Mouse (Mus musculus): ENCODE results near the gene Ovca2.

The Ovca2 gene

DNA sequence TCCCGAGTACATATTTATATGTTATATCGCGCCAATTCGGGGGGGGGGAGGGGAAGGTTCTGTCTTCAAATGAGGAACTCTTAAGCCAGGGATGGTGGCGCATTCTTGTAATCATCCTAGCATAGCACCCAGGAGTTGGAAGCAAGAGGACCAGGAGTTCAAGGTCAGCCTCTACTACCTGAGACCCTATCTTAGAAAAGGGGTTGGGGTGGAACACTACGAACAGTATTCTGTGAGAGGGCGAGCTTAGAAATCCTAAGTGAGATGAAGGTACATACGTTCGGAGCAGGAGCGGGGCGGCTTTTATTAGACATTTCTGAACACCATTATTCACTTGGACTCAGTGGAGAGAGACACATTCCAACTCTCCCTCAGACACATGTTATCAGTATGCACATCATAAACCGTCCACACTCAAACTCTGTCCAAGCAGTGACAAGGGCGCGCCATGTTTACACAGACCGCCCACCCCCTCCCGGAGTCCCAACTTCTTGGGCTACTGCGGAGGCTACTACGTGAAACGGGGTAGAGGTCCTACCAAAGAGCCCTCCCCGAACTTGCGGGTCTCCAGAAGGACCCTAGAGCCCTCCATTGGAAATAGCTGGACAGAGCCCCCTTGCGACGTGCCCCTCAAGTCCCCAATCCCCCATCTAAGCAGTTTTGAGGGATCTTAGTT, 9.1 kb downstream of the Ovca2 start, which contains the start of gene Hic1:
Hic1 (minus strand) TSS at position 115 of the 676 bp plus-strand sequence.
- peak; percentile 66 for DNase-seq

DNA sequence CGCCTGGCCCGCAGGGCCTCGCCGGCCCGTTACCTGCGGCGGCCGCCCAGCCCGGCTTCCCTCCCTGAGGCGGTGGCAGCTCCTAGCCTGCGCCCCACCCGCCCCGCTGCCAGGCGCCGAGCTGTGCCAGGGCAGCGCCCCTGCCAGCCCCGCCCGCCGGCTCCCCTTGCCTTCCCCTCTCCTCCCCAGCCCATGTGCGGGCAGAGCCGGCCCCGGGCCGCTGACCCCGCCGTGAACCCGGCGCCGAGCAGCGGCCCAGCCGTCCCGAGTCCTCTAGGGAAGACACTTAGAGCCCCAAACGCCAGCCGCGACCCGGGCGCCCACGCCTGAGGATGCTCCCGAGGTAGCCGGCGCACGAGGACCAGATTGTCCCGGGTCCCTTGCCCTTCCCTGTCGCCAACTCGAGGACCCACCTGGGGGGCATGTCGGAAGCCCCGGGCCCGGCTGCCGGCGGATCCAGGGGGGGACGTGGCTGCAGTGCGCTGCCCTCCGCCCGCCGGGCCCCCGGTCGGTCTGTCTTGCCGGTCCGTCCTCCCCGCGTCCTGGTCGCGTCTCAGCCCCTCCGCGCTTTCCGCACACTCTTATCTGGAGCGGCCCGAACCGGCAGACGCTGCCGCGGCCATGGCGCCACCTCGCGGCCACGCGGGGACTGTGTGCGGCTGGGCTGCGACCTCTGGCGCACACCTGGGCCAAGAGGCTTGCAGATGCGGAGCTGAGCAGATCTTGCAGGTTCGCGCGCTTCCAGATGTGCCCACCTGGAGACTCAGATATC, 9.9 kb downstream of the Ovca2 start:
- peak; percentile 81 for DNase-seq

DNA sequence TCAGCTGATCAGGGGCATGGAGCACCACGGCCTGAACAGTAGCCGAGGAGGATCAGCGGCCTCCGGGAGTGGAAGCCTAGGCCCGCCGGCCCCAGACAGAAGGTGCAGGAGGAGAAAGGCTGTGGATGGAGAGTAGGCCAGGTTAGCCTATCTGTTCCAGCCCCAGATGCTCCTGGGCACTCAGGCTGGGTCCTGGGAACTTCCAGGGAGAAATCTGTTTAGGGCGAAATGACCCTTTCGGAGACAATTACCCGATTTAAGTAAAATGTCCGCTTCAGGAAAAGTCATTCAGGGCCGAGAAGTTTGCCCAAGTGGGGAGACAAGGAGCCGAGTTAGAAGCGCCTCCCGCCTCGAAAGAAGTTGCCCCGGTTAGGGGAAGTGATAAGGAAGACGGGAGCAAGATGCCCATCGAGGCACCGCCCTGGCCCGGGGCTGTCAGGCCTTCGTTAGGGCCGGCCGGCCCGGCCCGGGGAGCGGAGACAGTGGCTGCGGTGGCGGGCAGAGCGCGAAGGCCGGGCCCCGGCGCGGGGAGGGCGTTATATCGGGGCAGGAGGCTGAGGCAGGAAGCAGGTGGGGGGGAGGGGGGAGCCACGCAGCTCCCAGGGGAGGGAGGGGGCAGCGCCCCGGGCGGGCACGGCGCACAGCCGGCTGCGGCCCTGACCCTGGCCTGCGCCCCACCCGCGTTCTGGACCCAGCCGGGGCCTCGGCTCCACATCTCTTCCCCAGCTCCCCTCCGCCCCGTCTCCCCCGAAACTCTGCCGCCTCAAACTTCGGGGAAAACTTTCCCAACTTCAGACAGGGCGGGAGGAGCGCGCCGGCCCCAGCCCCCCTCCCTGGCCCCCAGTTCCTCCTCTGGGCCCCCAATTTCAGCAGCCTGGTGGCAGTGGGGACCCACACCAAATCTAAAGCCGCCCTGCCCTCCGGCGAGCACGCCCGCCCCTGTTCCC, 10.7 kb downstream of the Ovca2 start:
- DNase-seq, result no peak

DNA sequence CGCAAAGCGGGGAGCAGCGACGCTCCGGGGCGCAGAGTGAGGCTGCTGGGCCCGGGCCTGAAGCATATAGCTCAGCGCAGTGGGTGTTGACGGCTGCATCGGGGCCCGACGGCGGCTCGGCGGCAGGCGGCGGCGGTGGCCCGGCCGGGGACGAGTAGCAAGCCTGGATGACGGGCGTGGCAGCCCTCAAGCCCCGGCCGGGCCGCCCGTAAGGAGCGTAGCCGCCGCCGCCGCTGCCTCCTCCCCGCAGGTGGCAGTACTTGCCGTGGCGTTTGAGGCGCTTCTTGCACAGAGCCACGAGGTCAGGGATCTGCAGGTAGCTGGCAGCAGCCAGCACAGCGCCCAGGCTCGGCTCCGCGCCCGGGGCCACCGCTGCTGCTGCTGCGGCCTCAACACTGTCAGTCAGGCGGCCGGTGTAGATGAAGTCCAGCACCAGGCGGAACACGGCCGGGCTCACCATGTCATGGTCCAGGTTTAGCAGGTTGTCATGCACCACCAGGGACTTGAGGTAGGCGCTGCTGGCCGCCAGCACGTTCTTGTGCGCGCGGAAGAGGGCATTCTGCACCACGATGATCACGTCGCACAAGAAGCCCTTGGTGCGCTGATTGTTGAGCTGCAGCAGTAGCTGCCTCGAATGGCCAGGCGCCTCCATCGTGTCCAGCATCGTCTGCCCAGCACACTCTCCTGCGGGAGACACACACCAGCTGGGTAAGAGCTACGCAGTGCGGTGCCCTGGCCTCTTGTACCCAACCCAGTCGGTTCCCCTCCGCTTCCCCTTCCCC, 11.6 kb downstream of the Ovca2 start:
- no peak for DNase-seq

DNA sequence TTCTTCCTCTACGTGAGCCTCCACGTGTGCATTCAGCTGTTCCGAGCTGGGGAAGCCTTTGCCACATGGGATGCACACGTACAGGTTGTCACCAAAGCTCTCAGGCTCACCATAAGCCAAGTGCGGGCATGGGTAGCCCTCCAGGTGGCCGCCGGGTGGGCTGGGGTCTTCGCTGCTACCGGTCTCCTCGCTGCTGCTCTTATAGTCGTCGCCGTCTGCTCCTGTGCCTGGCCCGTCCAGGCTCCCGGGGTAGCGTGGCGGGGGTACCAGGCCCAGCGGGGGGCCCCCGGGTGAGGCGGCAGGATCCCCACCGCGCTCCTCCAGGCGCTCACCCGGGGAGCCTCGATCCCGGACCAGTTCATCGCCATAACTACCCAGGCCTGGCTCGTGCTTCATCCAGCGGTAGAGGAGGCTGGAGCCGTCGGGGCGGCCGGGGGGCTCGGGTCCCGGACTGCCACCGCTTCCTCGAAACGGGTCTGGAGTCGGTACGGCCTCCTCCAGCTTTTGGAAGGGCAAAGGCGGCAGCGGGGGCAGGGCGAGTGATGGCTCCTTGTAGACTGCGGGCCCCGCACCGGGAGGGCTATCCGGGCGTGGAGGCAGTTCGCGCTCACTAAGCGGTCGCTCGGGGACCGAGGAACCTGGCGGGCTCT, 12.3 kb downstream of the Ovca2 start:
- no peak for DNase-seq

DNA sequence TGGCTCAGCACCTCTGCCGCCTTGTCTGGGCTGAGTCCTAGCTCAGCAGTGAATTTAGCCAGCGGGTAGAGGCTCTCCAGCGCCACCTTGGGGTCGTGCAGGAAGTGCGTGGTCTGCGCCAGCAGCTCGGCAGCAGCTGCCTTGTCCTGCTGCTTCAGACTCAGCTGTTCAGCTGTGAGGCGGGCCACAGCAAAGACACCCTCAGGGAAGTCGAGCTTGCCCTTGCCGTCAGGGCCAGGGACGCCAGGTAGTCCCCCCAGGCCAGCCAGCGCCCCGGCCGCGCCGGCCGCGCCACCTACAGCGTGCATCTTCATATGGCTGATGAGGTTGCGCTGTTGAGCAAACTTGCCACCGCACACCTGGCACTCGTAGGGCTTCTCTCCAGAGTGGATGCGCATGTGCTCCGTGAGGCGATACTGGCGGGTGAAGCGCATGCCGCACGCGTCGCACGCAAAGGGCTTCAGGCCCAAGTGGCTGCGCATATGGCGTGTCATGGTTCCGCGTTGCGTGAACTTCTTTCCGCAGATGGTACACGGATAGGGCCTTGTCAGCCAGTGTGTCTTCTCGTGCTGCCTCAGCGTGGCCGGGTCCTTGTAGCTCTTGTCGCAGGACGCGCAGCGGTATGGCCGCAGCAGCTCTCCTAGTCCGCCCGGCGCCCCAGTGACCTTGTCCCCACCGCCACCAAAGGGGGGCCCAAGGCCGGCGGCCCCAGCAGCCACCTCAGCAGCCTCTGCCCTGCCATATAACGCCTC, 13.0 kb downstream of the Ovca2 start:
- DNase-seq, result no peak

DNA sequence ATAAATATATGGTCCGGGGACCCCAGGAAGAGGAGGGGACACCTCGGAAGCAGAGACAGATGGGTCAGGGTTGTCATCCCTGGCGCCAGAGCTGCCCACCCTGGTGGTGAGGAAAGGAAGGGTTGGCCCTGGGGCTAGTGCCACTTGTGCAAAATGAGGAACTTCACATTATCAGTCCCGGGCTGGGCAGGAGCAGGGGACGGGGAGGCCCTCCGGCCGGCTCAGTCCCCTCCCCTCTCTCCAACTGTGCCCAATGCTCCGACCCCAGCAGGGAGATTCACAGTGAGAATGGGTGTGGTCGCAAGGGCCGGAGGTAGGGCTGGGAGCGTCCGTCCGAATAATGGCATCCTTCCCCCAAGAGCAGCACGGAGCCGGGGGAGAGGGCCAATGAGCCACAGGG, 13.9 kb downstream of the Ovca2 start:
- DNase-seq, result no peak

DNA sequence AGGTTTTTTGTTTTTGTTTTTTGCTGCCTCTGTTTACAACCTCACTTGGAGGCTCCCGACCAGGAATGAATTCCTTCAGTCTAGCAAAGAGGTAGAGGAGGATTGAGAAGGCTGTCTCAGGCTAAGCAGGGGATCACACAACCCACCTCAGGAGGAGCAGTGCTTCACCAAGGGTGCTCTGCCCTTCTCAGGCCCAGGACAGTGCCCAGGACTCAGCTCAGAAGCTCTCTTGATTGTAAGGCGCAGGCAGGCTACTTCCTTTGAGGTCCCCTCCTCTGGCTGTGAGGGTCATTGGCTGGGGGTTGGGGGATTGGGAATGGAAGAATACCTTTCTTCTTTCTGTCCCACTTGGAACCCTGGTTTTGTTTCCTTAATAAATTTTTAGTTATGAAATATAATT, 14.6 kb downstream of the Ovca2 start:
- no peak for DNase-seq

DNA sequence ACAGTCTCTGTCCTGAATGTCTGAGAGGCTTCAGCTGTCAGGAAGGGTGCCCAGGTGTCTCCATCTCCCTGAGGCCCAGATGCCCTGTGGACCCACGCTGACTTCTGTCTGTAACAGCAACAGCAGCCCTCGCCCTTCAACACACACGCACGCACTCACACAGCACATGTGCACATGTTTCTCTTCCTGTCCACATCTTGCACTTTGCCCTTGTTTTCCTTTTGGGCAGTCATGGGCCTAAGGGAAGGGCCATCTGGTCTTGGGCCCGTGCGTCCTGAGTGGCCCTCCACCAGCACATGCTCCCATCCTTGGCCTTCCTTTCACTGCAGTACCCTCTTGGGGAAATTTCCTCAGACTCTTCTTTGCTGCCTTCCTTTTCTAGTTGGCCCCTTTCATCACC, 15.3 kb downstream of the Ovca2 start:
- no peak for DNase-seq

DNA sequence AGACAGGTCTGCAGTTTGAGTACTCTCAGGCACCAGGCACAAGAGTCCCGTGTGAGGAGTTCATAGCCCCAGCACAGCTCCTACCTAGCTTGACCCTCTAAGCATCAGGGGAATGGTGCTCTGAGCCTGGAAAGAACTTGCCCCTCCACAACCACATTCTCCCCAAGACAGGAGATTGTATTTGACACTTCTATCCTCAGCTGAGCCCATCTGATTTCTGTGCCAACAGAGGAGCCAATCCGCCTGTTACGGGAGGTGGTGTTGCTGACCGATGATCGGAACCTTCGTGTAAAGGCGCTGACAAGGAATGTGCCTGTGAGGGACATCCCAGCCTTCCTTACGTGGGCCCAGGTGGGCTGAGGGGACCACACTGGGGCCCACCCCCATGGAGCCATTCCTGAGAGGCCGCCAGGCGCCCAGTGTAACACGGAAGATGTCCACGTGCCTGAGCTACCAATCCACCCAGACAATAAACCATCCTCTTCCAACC, 16.0 kb downstream of the Ovca2 start:
- no peak for DNase-seq

DNA sequence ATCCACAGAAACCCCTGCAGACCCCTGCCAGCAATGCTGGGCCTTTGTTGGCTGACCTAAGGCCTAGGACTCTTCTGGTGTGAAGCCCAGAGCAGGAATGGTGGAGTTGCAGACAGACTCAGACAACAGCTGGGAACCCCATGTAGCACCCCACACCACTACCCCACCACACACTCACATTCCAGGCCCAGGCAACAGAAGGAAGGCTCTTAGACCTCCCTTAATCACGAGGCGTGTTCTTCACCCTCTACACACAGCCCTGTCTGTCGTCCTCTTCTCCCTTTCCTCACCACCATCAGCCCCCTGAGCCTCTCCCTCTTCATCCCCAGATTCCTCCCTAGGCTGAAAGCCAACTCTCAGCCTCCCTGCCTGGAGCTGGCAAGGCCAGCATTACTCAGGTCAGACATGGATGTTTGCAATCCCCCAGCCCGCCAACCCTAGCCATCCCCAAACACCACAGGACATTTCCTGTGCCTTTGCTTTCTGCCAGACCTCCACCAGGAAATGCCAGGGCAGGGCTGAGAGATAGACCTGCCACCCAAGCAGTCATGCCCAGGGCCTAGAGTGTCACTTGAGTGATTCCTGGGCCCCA, 17.1 kb downstream of the Ovca2 start:
- no peak for DNase-seq

DNA sequence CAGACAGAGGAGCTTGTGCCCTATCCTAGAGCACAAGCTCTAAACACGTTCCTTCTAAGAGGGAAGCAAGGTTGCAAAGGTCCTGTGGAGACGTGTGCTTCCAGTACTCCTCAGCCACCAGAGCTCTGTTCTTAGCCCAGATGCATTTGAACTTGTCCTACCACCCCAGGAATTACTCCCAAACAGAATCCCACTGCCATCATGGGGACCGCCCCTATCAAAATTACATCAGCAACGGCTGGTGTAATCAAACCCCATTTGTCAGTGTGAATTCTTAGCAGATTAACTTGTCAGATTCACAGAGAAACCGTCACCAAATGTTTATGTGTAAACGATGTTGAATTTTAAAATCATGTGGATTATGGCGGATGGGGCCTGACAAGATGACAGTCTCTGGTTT, 17.7 kb downstream of the Ovca2 start:
- no peak for DNase-seq

DNA sequence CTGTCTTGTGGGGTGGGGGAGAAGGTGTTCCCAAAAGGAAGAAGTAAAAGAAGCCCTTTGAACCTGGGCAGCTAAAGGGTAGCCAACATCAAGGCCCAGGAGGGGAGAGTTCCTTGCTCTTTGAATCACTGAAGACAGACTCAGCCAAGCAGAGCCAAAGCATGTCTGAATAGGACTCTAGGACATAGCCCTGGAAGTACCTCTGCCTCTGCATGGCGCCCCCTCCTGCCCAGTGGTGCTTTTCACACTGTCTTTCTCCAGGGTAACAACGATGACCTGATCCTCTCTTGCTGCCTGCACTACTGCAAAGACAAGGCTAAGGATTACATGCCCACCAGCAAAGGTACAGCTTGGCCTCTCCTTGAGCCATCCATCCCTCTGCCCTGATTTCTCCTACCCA, 19.1 kb downstream of the Ovca2 start:
- DNase-seq, result no peak

DNA sequence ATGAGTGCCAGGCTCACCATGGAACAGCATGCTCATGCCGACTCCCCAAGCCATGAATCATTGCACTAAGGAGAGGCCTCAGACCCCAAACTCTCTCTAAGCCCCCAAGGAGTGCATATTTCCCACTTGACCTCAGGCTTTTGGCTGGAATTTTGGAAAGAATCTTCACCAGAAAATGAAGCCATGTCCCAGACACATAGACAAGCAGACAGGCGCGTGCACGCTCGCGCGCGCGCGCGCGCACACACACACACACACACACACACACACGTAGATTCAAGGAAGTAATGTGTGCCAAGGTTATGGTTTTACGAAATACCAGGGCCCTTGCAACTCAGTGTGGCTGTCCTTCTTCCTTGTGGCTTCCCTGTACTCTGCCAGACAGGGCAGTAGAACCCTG, 20.2 kb downstream of the Ovca2 start:
- no peak for DNase-seq

DNA sequence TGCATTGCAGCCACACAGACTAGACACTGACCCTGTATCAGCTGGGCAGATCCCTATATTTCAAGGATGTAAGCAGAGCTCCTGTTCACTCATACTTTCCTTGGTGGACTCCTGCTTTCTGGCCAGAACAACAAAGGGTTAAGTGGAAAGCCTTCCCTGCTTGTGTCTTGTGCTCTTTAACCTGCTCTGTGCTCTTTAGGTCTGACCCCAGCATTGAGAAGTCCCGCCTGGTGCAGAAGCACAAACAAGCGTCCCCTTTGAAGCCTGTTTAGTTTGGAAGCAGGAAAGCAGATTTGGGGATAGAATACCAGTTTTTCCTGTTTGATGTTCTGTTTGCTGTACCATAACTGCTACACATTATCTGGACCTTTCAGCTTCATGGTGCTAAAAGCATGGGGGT, 20.7 kb downstream of the Ovca2 start:
- DNase-seq, result no peak

DNA sequence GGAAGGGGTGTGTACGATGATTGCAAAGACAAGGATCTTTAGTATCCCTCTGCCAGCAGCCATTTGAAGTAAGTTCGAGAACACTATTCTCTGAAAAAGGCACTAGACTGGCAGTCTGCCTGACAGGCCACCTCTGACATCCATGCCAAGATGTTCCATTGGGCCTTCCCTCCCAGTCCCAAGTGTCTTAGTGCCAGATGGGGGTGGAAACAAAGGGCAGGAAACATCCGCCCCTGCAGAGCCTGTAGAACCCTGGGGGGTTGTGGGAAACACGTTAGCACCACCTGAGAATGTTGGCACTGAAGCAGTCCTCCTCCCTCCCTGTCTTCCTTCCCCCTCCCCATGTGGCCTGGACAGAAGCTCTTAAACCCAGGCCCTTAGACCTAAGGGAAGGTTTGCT, 21.6 kb downstream of the Ovca2 start:
- no peak for DNase-seq

DNA sequence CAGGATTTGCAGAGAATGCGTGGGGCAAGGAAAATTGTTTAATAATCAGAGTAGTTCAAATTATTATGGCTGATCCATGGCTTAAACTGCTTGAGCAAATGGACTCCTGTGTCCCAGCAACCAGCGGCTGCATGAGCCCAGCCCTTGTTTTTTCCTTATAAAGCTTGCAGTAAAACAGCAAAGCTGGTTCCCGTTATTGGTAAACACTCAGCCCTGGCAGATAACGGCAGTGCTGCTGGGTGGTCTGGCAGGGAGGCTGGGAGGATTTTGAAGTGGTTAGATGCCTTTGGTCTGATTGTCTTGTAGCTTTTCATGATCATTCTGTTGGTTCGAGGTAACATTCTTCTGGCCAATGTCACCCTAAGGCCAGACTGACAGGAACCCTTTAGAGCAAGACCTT, 22.2 kb downstream of the Ovca2 start:
- no peak for DNase-seq

DNA sequence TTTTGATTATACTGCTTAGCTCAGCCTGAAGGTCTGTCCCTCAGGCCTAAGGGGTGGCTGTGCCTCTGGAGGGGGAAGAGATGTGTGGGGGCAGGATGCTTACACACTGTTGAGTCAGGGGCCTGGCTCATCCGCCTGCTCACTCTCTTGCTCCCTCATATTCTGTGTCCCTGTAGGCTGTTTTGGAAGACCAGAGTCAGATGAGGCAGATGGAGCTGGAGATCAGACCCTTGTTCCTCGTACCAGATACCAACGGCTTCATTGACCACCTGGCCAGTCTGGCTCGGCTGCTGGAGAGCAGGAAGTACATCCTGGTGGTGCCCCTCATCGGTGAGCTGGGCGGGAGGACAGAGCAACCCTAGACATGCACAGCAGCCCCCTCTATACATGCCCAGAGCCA, 22.6 kb downstream of the Ovca2 start:
- DNase-seq, result no peak

DNA sequence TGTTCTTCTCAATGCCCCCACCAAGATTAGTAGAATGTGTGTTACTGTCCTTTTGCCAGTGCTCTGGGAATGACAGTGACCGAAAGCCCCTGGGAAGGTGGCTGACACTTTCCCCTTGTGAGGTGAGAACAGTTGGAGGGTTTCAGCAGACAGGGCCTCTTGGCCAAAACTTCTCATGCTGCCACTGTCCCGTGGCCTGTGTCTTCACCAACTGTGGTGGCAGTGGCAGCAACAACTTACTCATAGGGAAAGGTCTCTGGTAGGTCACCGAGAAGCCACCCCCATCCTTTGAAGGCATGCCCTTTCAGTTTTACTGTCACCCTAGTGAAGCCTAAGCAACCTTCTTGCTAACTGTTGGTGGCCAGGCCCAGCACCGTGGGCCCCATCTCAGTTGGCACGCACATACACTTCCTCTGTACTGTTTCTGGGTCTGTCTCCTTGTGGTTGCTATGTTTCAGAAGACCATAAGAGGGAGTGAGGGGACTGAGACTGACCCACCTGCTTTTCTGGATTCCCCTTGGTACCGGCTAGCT, 24.5 kb downstream of the Ovca2 start:
- no peak for DNase-seq

All from cerebellum, adult 9-10 months (tissue).